Mouse (Mus musculus): Measurements from ENCODE around the gene Gpr108.
"Not testable (repeated sequence)": the region's sequence is repeated elsewhere in the genome, so short reads cannot be mapped to it uniquely, and the experiment has no call there.

Gene Gpr108

DNA sequence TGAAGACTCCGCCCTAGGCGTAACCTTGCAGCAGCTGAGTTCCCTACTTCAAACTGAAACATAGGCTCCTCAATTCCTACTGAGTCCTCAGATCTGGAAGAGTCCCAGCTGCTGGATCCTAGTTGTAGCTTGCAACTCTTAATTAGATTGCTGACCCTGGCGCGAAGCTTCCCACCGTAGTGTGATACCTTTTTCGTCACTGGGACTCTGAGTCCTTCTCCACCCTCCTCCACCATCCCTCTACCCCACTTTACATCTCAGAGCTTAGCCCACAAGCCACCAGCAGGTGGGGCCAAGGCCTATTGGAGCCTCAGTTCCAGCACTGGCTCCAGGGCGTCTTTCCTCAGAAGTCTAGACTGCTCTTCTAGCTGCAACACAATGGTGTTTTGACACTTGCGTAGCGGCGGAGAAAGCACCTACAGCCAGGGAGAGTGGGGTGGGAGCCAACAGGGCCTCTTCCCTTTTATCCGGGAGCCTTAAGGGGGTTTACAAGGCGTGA is at the start of gene Gpr108:
Gene Gpr108 (minus strand): TSS at position 246 of the 499 bp plus-strand sequence.
- peak; percentile 71 for DNase-seq (ENCODE audit: low read depth, low spot score)

DNA sequence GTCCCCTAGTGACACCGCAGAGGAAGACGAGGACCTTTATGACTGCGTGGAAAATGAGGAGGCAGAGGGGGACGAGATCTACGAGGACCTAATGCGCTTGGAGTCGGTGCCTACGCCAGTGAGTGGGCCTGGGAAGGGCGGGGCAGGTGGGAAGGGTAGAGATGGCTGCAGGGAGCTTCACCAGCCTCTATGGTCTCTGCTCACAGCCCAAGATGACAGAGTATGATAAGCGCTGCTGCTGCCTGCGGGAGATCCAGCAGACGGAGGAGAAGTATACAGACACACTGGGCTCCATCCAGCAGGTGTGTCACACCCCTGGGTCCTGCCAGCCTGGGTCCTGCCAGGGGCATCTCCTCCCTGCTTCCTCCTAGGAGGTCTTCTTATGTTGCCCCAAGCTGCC is 48.8 kb upstream of the Gpr108 start:
- no peak for DNase-seq (ENCODE audit: low read depth, low spot score)

DNA sequence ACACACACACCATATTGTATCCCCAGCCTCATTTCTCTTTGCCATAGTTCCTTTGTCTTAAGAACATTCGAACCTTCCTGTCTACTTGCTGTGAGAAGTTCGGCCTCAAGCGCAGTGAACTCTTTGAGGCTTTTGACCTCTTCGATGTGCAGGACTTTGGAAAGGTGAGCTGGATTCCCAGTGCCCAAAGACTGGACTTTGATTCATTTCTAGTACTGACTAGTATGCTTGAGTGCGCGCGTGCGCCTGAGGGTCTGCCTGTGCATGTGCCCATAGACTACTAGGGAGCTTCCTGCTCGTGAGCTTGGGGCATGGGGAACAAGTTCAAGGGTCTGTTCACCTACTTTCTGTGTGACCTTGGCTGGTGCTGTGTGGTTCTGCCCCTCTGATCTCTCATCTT is 47.7 kb upstream of the Gpr108 start:
- no peak for DNase-seq (ENCODE audit: low read depth, low spot score)

DNA sequence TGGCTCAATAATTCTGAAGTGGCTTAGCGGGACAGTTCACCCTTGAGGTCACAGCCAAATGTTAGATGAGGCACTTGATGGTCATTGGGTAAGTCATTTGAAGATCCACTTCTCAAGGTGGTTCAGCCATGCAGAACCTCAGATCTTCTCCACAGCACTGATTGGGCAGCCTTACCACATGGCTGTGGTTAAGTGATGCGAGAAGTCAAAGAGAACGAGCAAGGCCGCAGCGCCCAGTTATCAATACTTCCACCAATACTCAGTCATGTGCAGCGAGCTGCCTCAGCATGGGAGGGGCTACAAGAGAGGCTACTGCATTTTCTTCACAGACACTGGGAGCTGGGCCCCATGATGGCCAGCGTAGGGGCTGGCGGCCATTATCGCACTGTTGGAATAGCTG is 44.7 kb upstream of the Gpr108 start:
- no peak for DNase-seq (ENCODE audit: low read depth, low spot score)

DNA sequence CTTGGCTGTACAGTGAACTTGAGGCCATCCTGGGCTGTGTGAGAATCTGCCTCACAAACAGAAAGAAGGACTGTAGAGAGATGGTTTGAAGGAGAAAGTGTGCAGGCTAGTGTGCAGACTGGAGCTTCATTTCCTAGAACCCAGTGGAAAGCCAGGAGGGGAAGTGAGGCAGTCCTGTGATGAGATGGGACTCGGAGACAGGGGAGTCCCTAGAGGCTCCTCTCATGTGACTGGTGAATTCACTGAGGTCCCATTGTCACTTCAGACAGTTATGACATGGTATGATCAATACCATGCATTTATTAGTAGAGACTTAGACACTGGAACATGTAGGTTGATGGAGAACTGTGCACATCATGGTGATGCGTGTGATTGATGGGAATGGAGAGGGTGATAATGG is 44.1 kb upstream of the Gpr108 start:
- DNase-seq (ENCODE audit: low read depth, low spot score), result no peak

DNA sequence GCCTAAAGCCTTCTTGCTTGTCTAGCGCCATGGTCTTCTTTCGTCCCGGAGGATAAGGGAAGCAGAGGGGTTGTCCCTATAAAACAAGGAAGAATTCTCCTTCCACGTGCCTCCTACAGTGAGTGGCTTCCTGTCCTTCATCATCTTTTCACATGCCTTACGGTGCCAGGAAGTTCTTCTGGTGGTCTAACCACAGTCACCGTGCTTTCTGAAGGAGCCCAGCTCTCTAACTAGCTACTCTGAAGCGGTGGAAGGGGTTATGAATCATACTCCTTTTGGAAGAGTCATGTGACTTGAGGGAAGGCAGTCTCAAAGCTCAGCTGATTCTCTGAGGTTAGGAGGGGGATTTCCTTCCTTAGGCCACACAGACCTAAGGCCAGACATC is 42.4 kb upstream of the Gpr108 start:
- no peak for DNase-seq (ENCODE audit: low read depth, low spot score)

DNA sequence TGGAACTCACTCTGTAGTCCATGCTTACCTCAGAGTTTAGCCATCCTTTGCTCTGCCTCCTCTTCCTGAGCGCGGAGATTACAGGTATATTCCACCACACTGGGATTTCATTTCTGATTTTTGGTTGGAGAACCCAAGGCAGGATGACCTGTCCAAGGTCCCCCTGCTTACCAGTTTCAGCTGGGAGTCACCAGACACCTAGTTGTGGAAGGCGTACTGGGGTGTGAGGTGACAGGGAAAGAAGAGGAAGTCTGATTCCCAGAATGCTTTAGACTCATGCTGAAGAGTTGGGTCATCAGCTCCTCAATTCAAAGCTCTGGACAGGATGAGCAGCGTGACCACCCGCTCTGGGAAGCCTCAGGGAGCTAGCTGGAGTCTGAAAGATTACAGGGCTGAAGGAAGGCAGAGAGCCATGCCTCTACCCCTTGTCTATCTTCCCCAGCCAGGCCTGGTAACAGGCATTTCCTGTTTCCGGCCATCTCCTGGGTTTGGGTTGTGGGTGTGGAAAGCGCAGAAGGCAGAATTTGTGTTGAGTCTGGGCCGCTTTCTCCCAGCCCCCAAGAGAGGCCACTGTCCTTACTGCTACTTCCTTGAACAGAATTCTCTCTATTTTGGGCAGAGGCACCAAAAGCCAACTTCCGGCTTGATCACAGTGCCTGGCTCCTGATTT is 41.9 kb upstream of the Gpr108 start:
- no peak for DNase-seq (ENCODE audit: low read depth, low spot score)

DNA sequence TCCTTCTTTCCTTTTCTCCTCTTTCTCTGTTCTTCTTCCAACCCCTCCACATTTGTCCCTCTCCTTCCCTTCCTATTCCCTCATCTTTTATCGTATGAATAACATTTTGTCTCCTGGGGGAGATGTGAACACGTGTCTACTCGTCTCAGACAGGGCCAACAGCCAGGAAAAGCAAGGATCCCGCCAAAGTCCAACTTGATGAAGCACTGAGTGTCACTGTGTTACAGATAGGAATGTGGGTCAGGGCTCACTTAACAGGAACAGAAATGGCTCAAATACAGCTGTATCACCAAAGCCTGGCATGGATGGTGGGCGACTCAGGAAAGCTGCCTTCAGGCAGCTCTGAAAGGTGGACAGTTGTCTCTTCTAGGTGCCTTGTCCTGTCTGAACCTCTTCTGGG is 41.0 kb upstream of the Gpr108 start:
- no peak for DNase-seq (ENCODE audit: low read depth, low spot score)

DNA sequence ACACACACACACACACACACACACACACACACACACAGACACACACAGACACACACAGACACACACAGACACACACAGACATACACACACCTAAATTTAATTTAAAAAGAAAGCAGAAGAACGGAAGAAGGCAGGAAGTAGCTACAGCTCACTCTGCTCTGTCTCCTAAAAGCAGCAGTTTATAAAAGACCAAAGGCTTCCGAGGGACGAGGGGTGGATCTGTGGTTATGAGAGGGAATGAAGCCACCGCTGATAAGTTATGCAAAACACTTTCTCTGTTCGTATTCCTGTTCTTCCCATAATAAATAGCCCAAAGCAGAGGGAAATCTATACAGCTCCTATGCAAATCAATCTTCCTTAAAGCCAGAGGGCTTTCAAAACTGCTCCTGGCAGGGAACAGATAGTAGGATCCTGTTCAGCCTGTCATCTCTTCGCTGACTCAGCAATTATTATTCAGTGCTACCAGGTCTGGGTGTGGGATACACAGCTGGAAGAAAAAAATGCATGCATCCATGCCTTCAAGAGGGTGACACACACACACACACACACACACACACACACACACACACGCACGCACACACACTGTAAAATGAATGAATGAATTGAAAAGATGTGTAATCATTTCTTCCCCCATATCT is 38.6 kb upstream of the Gpr108 start:
- no peak for DNase-seq (ENCODE audit: low read depth, low spot score)

DNA sequence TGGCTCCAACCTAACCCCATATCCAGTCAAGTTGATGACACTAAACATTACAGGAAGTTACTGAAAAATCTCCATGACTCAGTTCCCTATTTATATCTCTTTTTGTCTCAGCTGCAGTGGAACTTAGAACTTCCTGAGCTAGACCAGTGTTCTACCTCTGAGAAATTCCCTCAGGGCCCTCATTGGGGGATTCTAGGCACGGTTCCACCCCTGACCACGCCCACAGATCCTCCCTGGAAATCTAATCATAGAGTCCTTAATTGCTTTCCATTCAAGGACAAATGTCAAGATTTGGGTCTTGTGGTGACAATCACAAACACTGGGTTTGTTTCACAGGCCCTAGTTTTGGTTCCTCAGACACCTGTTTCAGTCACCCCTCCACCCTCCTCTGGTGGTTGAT is 36.8 kb upstream of the Gpr108 start:
- DNase-seq (ENCODE audit: low read depth, low spot score), result no peak

DNA sequence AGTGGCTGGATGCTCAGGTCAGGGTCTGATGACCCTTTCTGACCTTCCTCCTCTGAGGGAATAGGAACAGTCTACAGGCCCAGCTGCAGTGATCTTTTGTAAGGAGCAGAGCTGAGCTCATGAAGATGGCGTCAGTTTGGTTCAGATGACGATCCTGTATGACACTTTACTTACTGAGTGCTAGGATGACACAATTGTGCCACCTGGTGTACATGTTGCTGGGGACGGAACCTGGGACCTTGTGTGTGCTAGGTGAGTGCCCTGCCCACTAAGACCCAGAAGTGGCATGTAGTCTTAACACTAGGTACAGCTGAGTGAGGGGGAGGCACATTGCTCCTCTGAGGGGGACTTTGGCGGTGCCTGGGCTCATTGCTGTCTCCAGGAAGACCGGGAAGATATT is 35.7 kb upstream of the Gpr108 start:
- DNase-seq (ENCODE audit: low read depth, low spot score), result no peak

DNA sequence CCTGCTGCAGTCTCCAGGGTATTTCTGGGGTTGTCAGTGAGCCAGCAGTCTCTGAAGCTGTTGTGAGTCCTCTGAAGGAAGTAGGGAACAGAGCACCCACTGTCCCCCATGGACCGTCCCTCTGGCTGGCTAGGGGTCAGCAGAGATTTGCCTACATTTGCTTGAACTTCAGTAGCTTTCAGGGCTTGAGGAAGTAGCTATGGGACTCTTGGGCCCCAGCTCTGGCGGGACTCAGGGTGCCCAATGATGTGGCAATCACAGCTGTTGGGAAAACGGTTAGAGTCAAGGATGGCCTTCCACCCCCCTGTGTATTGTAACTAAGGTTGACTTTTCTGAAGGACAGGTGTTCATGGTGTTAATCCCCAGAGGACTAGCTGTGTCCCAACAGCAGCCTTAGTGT is 32.2 kb upstream of the Gpr108 start:
- DNase-seq (ENCODE audit: low read depth, low spot score), result no peak

DNA sequence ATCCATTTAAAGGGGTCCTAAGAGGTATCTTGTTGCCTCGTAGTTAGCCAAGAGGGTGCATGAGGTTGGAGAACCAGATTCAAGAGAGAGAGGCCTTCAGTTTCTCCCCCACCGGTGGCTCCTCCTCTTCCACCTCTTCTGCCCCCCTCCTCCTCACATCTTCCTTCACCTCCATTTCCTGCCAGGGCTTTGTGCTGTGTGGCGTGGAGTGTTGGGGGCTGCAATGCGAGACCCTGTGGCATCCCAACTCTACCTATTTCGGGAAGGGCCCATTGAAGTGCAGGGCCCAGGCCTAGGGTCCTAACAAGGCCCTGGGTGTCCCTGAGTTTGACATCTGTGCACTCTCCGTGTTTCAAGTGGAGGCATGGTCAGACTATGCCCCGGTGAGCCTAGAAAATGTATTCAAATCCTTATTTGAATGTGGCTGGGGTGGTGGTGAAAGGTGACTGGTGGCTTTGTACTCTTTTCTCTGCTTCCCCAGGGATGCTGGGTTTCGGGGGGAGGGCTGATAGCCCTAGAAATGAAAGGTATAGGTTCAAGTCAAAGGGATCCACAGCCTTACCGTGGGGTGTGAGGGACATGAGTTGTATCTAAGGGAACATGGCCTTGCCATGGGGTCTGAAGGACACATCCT is 31.5 kb upstream of the Gpr108 start:
- DNase-seq (ENCODE audit: low read depth, low spot score), result no peak

DNA sequence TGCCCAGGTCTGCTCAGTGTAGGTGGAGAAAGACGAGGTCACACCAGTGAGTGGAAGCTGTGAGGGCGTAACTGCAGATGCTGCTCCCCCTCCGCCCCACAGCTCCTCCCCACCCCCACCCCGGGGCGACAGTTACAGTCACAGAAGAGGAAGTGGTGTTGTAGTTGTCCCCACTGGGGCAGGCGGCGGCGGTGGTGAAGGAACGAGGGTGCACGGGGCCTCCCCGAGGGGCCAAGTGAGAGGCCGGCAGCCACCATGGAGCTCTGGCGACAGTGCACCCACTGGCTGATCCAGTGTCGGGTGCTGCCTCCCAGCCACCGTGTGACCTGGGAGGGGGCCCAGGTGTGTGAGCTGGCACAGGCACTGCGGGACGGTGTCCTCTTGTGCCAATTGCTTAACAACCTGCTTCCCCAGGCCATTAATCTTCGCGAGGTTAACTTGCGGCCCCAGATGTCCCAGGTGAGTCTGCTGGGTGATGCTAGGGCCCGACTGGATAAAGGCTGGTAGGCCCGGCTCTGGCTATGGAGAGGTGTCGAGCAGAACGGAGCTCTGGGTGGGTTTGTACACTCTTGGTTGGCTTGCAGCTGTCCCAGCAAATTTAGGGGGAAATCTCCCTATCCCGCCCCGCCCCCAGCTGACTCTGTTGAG is 30.8 kb upstream of the Gpr108 start, which contains the start of gene Vav1:
Gene Vav1 (plus strand): TSS at position 158 of the 648 bp plus-strand sequence.
- no peak for DNase-seq (ENCODE audit: low read depth, low spot score)

DNA sequence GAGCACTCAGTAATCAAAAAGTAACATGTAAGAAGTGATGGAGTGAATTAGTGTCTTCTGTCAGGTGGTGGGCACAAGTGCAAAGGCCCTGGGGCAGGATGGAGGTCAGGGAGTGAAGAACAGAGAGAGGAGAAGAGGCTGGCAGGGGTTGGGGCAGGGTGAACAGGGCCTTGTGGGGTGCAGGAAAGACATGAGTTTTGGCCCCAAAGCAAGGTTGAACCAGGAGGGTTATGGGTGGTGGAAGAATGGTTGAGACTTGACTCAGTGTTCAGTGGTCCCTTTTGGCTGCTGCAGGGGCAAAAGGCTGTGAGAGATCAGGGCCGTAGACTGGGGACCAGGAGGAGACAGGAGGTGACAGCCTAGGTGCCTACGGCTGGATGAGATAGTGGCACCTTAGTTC is 30.3 kb upstream of the Gpr108 start:
- no peak for DNase-seq (ENCODE audit: low read depth, low spot score)

DNA sequence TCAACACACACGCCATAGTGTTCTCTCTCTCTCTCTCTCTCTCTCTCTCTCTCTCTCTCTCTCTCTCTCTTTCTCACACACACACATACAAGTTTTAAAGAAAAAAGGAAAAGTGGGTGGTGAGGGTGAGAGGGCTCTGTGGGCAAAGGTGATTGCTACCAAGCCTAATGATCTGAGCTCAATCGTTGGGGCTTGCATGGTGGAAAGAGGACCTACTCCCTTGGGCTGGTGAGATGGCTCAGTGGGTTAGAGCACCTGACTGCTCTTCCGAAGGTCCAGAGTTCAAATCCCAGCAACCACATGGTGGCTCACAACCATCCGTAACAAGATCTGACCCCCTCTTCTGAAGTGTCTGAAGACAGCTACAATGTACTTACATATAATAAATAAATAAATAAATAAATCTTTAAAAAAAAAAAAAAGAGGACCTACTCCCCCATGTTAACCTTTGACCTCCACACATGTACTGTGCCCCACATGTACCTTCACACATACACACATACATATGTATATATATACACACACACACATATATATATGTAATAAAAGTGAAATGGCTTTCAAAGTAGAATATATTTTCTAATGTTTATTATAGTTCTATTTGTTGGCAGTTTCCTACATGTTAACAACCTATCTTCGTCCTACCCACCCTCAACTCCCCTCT is 29.5 kb upstream of the Gpr108 start:
- not testable (repeated sequence) for DNase-seq (ENCODE audit: low read depth, low spot score)

DNA sequence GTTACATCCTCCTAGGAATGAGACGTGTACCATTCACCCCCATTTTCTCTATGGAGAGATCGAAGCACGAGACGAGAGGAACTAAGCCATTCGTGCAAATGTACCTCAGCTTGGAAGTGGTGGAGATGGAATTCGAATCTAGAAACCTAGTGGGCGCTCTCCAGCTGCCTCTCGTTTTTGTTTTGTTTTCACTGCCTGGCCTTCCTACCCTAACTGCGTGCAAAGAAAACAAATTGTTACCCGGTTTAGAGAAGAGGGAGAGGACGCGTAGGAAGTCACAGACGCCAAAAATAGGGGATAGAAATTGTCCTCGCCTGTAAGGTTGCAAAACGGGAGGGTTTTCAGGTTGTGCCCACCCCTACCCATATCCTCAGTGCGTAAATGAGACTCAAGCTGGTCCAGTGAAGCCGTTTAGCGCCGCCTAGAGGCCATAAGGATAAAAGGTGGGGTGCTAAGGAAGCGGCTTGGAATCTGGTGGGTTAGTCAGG is 28.4 kb upstream of the Gpr108 start:
- peak; percentile 35 for DNase-seq (ENCODE audit: low read depth, low spot score)

DNA sequence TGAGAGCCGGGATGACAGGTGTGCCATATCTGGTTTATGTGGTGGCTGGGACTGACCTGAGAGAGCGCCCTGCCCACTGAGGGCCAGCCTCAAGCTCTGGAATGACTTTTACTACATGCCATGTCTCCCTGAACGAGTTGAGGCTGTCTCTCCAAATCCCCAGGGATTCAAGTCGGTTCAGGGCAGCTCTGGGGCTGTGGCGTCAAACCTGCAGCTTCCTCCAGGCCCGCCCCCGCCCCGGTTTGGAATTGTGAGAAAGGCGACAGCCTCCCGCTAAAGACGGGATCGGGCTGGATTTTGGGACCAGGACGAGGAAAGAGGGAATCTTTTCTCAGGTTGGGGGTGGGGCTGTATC is 27.7 kb upstream of the Gpr108 start:
- DNase-seq (ENCODE audit: low read depth, low spot score), result no peak

DNA sequence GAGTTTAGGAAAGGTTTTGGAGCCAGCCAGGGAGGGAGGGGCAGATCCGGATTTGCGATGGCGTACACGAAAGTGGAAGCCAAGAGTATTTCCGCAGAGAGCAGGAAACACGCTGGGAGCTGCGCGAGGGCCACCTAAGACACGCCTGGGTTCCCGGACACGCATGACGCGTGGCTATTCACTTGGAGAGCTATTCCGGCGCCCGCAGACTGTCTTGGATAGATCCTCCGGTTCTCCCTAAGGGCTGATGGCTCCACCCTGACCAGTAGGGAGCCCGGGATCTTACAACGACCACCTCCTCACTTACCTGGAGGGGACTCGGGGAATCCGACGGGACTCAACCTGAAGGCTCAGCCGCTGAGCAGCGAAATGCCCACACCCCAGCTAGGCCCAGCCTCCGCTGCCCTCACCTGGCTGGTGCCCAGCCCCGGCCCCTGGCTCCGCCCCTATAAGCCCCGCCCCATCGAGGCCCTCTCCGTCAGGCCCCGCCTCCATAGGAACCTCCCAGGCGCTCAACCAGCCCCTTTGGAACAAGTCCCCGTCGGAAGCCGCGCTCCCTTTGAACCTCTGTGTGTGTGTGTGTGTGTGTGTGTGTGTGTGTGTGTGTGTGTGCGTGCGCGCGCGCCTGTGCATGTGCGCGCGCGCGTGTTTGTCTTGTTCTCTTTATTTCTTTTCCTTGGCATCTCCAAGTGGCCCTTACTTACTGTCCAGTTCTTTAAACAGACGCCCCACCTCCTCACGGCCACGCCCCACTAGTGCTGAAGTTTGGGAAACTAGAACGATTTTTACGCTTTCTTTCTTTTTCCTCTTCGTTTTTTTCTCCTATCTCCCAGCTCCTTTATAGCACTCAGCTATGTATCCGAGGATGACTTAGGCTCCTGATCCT is 27.1 kb upstream of the Gpr108 start:
- peak; percentile 13 for DNase-seq (ENCODE audit: low read depth, low spot score)

DNA sequence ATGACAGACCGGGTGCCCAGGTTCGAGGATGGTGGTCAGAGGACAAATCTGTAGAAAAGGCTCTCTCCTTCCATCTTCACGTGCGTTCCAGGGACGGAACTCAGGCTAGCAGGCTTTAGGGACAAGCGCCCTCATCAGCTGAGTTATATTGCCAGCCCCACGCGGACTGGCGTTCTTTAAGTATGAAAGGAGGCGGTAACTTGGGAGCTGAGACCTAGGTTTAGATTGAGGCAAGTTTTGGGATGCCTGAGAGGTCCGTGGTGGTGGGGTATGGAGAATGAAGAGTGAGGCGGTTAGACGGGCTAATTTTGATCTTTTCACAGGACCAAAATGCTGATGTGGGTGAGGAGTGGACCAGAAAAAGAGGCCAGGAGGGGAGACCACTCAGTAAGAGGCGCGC is 26.4 kb upstream of the Gpr108 start:
- DNase-seq (ENCODE audit: low read depth, low spot score), result no peak

DNA sequence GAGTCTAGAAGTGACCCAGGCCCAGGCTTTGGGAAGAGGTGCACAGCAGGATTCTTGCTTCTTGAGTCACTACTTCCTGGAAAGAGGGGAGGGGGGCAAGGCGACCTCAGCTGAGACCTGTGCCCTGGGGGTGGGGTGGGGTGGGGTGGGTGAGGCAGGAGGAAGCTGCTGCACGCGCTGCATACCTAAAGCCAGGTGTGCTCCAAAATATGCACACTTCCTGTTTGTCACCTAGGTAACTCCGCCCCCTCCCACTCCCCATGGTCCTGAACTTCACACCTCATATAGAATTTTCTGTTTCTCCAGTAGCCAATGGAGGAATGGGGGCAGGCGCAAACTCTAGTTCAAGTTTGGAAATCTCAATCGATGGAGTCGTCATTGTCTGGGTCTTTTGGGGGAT is 25.6 kb upstream of the Gpr108 start:
- no peak for DNase-seq (ENCODE audit: low read depth, low spot score)
